Mouse (Mus musculus): ENCODE data around the gene Mrpl38.
"Not testable (repeated sequence)": the region's sequence is repeated elsewhere in the genome, so short reads cannot be mapped to it uniquely, and the experiment has no call there.

Gene Mrpl38

GRCm38 (mm10) chr11:116109441-116110081 is 29.1 kb downstream of the Mrpl38 start:
- peak in 1 of 2 experiments; percentile 52 for DNase-seq

GRCm38 (mm10) chr11:116108464-116109137 is 30.1 kb downstream of the Mrpl38 start:
- peak in 1 of 2 experiments; percentile 73 for DNase-seq

- DNase-seq = peak in 1 of 2 experiments; percentile 65
These were observed 30.8 kb downstream of the Mrpl38 start for GRCm38 (mm10) chr11:116107777-116108285.

- DNase-seq = peak in 1 of 2 experiments; percentile 48
These were observed 31.5 kb downstream of the Mrpl38 start for GRCm38 (mm10) chr11:116106963-116107776.

GRCm38 (mm10) chr11:116106154-116106962 is 32.3 kb downstream of the Mrpl38 start:
- DNase-seq = peak in 1 of 2 experiments; percentile 25

GRCm38 (mm10) chr11:116105065-116105464 is 33.6 kb downstream of the Mrpl38 start:
- DNase-seq = no peak

- peak; percentile 84 to 92 for DNase-seq
These were observed 34.5 kb downstream of the Mrpl38 start for GRCm38 (mm10) chr11:116104006-116104646.

- peak in 1 of 2 experiments; percentile 34 for DNase-seq
These were observed 35.1 kb downstream of the Mrpl38 start for GRCm38 (mm10) chr11:116103572-116103971.

GRCm38 (mm10) chr11:116102472-116102871 is 36.2 kb downstream of the Mrpl38 start:
- DNase-seq = no peak

GRCm38 (mm10) chr11:116101931-116102381 is 36.7 kb downstream of the Mrpl38 start:
- peak in 1 of 2 experiments; percentile 47 for DNase-seq

GRCm38 (mm10) chr11:116100839-116101238 is 37.8 kb downstream of the Mrpl38 start:
- DNase-seq = peak in 1 of 2 experiments; percentile 22

GRCm38 (mm10) chr11:116100385-116100784 is 38.3 kb downstream of the Mrpl38 start:
- peak; percentile 69 to 82 for DNase-seq

GRCm38 (mm10) chr11:116099462-116099861 is 39.2 kb downstream of the Mrpl38 start:
- DNase-seq = no peak

GRCm38 (mm10) chr11:116098711-116099460 is 39.8 kb downstream of the Mrpl38 start:
- peak; percentile 68 to 84 for DNase-seq

GRCm38 (mm10) chr11:116096213-116097108 is 42.2 kb downstream of the Mrpl38 start:
- peak in 1 of 2 experiments; percentile 47 for DNase-seq

- peak; percentile 72 to 76 for DNase-seq
These were observed 43.1 kb downstream of the Mrpl38 start for GRCm38 (mm10) chr11:116095573-116095972.

- no peak for DNase-seq
These were observed 44.7 kb downstream of the Mrpl38 start for GRCm38 (mm10) chr11:116093771-116094565.

GRCm38 (mm10) chr11:116092959-116093358 is 45.7 kb downstream of the Mrpl38 start:
- not testable (repeated sequence) for DNase-seq

GRCm38 (mm10) chr11:116091591-116091990 is 47.1 kb downstream of the Mrpl38 start:
- no peak for DNase-seq
